Mouse (Mus musculus): Measurements from ENCODE around the gene Arntl. TPM values are rescaled to one million over a fixed set of nuclear protein-coding genes. Genes with fewer than 3 reads are reported as not detected.

The Arntl gene
- polyA plus RNA-seq, 1 experiment, result 4.0 TPM

- Histone ChIP-seq H3K4me3 (ENCODE audit: insufficient read depth, poor library complexity, severe bottlenecking) (no peak overlapping the region), H3K36me3 (ENCODE audit: control insufficient read depth, insufficient read depth) (no peaks in the 10 kb centered on the region), H3K27me3 (ENCODE audit: control insufficient read depth, insufficient read depth, insufficient read length) (no peaks in the 10 kb centered on the region), H3K79me2 (ENCODE audit: control insufficient read depth, insufficient read depth) (no peaks in the 10 kb centered on the region), H3ac (ENCODE audit: control insufficient read depth, insufficient read length, low read depth) (no peak overlapping the region), H3K79me3 (ENCODE audit: low read depth) (no peaks in the 10 kb centered on the region)
- no peak for TF ChIP-seq MYOD1 (IDR thresholded peaks at IDR 0.05; ENCODE audit: control insufficient read depth, insufficient read length, low read depth)
- TF ChIP-seq USF1 (IDR thresholded peaks at IDR 0.05; ENCODE audit: low read depth), result no peak
- no peak for TF ChIP-seq MYOG (IDR thresholded peaks at IDR 0.05; ENCODE audit: control insufficient read depth, extremely low read depth, insufficient read length)
Observed at GRCm38 (mm10) chr7:113272338-113272997, 65.2 kb downstream of the Arntl start.

GRCm38 (mm10) chr7:113277245-113277644 lies 70.0 kb downstream of the Arntl start:
- TF ChIP-seq USF1 (IDR thresholded peaks at IDR 0.05; ENCODE audit: low read depth) (no peak), FOSL1 (IDR thresholded peaks at IDR 0.05; ENCODE audit: insufficient read depth, low read length, poor library complexity, severe bottlenecking) (no peak), CEBPB (IDR thresholded peaks at IDR 0.05; ENCODE audit: low read depth) (no peak), CTCF (IDR thresholded peaks at IDR 0.05; ENCODE audit: control insufficient read depth, insufficient read depth, insufficient read length) (no peak)
- Histone ChIP-seq H3K4me3 (ENCODE audit: insufficient read depth, poor library complexity, severe bottlenecking) (no peak overlapping the region), H3ac (ENCODE audit: control insufficient read depth, insufficient read length, low read depth) (no peak overlapping the region), H3K27me3 (ENCODE audit: control insufficient read depth, insufficient read depth, insufficient read length) (no peaks in the 10 kb centered on the region), H3K79me3 (ENCODE audit: low read depth) (no peaks in the 10 kb centered on the region), H3K79me2 (ENCODE audit: control insufficient read depth, insufficient read depth) (no peaks in the 10 kb centered on the region), H3K36me3 (ENCODE audit: control insufficient read depth, insufficient read depth) (no peaks in the 10 kb centered on the region)

- no peak overlapping the region for H3K4me3 ChIP-seq (ENCODE audit: insufficient read depth, poor library complexity, severe bottlenecking)
- H3K36me3 ChIP-seq (ENCODE audit: control insufficient read depth, insufficient read depth), result no peaks in the 10 kb centered on the region
- no peaks in the 10 kb centered on the region for H3K27me3 ChIP-seq (ENCODE audit: control insufficient read depth, insufficient read depth, insufficient read length)
- no peaks in the 10 kb centered on the region for H3K79me2 ChIP-seq (ENCODE audit: control insufficient read depth, insufficient read depth)
- no peak for TF ChIP-seq USF1 (IDR thresholded peaks at IDR 0.05; ENCODE audit: low read depth)
- no peak for TF ChIP-seq CEBPB (IDR thresholded peaks at IDR 0.05; ENCODE audit: low read depth)
- no peak for TF ChIP-seq MYOG (IDR thresholded peaks at IDR 0.05; ENCODE audit: control insufficient read depth, extremely low read depth, insufficient read length)
- TF ChIP-seq FOSL1 (IDR thresholded peaks at IDR 0.05; ENCODE audit: insufficient read depth, low read length, poor library complexity, severe bottlenecking), result no peak
- no peak for TF ChIP-seq MAX (IDR thresholded peaks at IDR 0.05)
- no peak for TF ChIP-seq MYOD1 (IDR thresholded peaks at IDR 0.05; ENCODE audit: control insufficient read depth, insufficient read length, low read depth)
- no peak for TF ChIP-seq CTCF (IDR thresholded peaks at IDR 0.05; ENCODE audit: control insufficient read depth, insufficient read depth, insufficient read length)
- no peak overlapping the region for H3ac ChIP-seq (ENCODE audit: control insufficient read depth, insufficient read length, low read depth)
- H3K79me3 ChIP-seq (ENCODE audit: low read depth), result no peaks in the 10 kb centered on the region
Observed at GRCm38 (mm10) chr7:113278493-113278892, 71.2 kb downstream of the Arntl start.

GRCm38 (mm10) chr7:113279246-113279645 lies 72.0 kb downstream of the Arntl start:
- no peak for TF ChIP-seq FOSL1 (IDR thresholded peaks at IDR 0.05; ENCODE audit: insufficient read depth, low read length, poor library complexity, severe bottlenecking)
- no peak for TF ChIP-seq CTCF (IDR thresholded peaks at IDR 0.05; ENCODE audit: control insufficient read depth, insufficient read depth, insufficient read length)
- TF ChIP-seq MAX (IDR thresholded peaks at IDR 0.05), result no peak
- no peak for TF ChIP-seq CEBPB (IDR thresholded peaks at IDR 0.05; ENCODE audit: low read depth)
- TF ChIP-seq USF1 (IDR thresholded peaks at IDR 0.05; ENCODE audit: low read depth), result no peak
- no peak for TF ChIP-seq MYOD1 (IDR thresholded peaks at IDR 0.05; ENCODE audit: control insufficient read depth, insufficient read length, low read depth)
- no peak for TF ChIP-seq MYOG (IDR thresholded peaks at IDR 0.05; ENCODE audit: control insufficient read depth, extremely low read depth, insufficient read length)
- no peaks in the 10 kb centered on the region for H3K36me3 ChIP-seq (ENCODE audit: control insufficient read depth, insufficient read depth)

GRCm38 (mm10) chr7:113285405-113285804 lies 78.1 kb downstream of the Arntl start:
- Histone ChIP-seq H3K79me3 (ENCODE audit: low read depth) (no peaks in the 10 kb centered on the region), H3K27me3 (ENCODE audit: control insufficient read depth, insufficient read depth, insufficient read length) (no peaks in the 10 kb centered on the region), H3K36me3 (ENCODE audit: control insufficient read depth, insufficient read depth) (peaks cover 8% of the 10 kb centered on the region)

More at GRCm38 (mm10) chr7:113279246-113279645, 72.0 kb downstream of the Arntl start:
- H3K79me3 ChIP-seq (ENCODE audit: low read depth), result no peaks in the 10 kb centered on the region
- no peaks in the 10 kb centered on the region for H3K79me2 ChIP-seq (ENCODE audit: control insufficient read depth, insufficient read depth)
- H3K27me3 ChIP-seq (ENCODE audit: control insufficient read depth, insufficient read depth, insufficient read length), result no peaks in the 10 kb centered on the region
- no peak overlapping the region for H3K4me3 ChIP-seq (ENCODE audit: insufficient read depth, poor library complexity, severe bottlenecking)
- H3ac ChIP-seq (ENCODE audit: control insufficient read depth, insufficient read length, low read depth), result no peak overlapping the region

GRCm38 (mm10) chr7:113289211-113289610 lies 81.9 kb downstream of the Arntl start:
- TF ChIP-seq CEBPB (IDR thresholded peaks at IDR 0.05; ENCODE audit: low read depth), result no peak
- no peak for TF ChIP-seq CTCF (IDR thresholded peaks at IDR 0.05; ENCODE audit: control insufficient read depth, insufficient read depth, insufficient read length)
- TF ChIP-seq USF1 (IDR thresholded peaks at IDR 0.05; ENCODE audit: low read depth), result no peak
- TF ChIP-seq FOSL1 (IDR thresholded peaks at IDR 0.05; ENCODE audit: insufficient read depth, low read length, poor library complexity, severe bottlenecking), result no peak
- no peak for TF ChIP-seq MYOD1 (IDR thresholded peaks at IDR 0.05; ENCODE audit: control insufficient read depth, insufficient read length, low read depth)
- no peak for TF ChIP-seq MYOG (IDR thresholded peaks at IDR 0.05; ENCODE audit: control insufficient read depth, extremely low read depth, insufficient read length)
- no peak for TF ChIP-seq MAX (IDR thresholded peaks at IDR 0.05)
- Histone ChIP-seq H3K79me2 (ENCODE audit: control insufficient read depth, insufficient read depth) (no peaks in the 10 kb centered on the region), H3K79me3 (ENCODE audit: low read depth) (no peaks in the 10 kb centered on the region), H3K27me3 (ENCODE audit: control insufficient read depth, insufficient read depth, insufficient read length) (no peaks in the 10 kb centered on the region), H3K4me3 (ENCODE audit: insufficient read depth, poor library complexity, severe bottlenecking) (no peak overlapping the region), H3K36me3 (ENCODE audit: control insufficient read depth, insufficient read depth) (peaks cover 8% of the 10 kb centered on the region), H3ac (ENCODE audit: control insufficient read depth, insufficient read length, low read depth) (no peak overlapping the region)

More at GRCm38 (mm10) chr7:113285405-113285804, 78.1 kb downstream of the Arntl start:
- Histone ChIP-seq H3ac (ENCODE audit: control insufficient read depth, insufficient read length, low read depth) (no peak overlapping the region), H3K4me3 (ENCODE audit: insufficient read depth, poor library complexity, severe bottlenecking) (no peak overlapping the region), H3K79me2 (ENCODE audit: control insufficient read depth, insufficient read depth) (no peaks in the 10 kb centered on the region)
- TF ChIP-seq FOSL1 (IDR thresholded peaks at IDR 0.05; ENCODE audit: insufficient read depth, low read length, poor library complexity, severe bottlenecking) (no peak), CTCF (IDR thresholded peaks at IDR 0.05; ENCODE audit: control insufficient read depth, insufficient read depth, insufficient read length) (no peak), MAX (IDR thresholded peaks at IDR 0.05) (no peak), CEBPB (IDR thresholded peaks at IDR 0.05; ENCODE audit: low read depth) (no peak), MYOG (IDR thresholded peaks at IDR 0.05; ENCODE audit: control insufficient read depth, extremely low read depth, insufficient read length) (no peak), MYOD1 (IDR thresholded peaks at IDR 0.05; ENCODE audit: control insufficient read depth, insufficient read length, low read depth) (no peak), USF1 (IDR thresholded peaks at IDR 0.05; ENCODE audit: low read depth) (no peak)

Measured in C2C12 (cell line).